Mouse (Mus musculus): Measurements from ENCODE around the gene Gm35315.

- TF ChIP-seq POLR2A (IDR thresholded peaks at IDR 0.05; ENCODE audit: insufficient read depth, low read depth, low read length) (no peak), CTCF (IDR thresholded peaks at IDR 0.05) (no peak), EP300 (IDR thresholded peaks at IDR 0.05; ENCODE audit: insufficient read depth, low read depth, low read length) (no peak)
Measured at GRCm38 (mm10) chr5:110091546-110091945, 2.7 kb downstream of the Gm35315 start.
